Comparison of ENCODE assay signal across 32 mouse cellular contexts in the genomic region with DNA sequence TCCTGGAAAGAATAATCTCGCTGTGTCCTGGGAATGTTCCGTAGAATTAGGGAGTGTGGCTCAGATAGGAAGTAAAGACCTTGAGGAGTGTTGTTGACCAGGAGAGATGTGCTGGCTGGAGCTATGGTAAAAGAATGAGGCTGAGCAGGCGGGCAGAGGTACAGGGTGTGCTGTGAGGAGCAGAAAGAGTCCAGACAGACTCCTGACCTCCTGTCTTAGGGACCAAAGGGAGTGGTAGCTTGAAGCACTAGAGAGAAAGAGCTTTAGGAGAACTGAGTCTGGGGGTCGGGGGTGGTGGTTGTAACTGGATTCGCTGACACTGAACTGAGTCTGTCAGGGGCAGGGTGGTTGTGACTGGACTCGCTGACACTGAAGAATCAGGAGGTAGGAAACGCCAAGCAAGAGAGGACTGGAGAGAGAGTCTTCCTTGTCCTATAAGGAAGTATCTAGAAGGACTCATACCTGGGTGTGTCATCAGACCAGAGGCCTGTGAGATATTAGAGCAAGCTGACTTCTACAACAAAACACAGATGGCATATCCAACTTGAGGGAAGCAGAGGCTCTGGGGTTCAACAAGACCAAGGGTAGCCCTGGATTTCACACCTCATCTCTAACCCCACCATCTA. TPM values are rescaled to one million over a fixed set of nuclear protein-coding genes. Genes with fewer than 3 reads are reported as not detected.
DNase-seq lines count a peak whose midpoint lies in the region; ATAC-seq and TF ChIP-seq lines count a peak whose summit lies in the region.
"Had no signal": no experiment of that assay in that cellular context is flagged by ENCODE, and none has a peak within 500 bp of the region (broad histone marks: within the 10 kb centered on the region; RNA-seq: fewer than 3 reads in every experiment).

No protein-coding gene starts in this region.

- no peak for TF ChIP-seq CTCF in intestine, postnatal 0 days (IDR thresholded peaks at IDR 0.05; ENCODE audit: low read depth)
- TF ChIP-seq CTCF in stomach, postnatal 0 days (IDR thresholded peaks at IDR 0.05; ENCODE audit: low read depth) = no peak

- no peaks in the 10 kb centered on the region for H3K9me3 ChIP-seq in intestine, postnatal 0 days (ENCODE audit: control insufficient read depth)
- H3K9me3 ChIP-seq in stomach, postnatal 0 days (ENCODE audit: control insufficient read depth, low read length) = no peaks in the 10 kb centered on the region
- H3K9me3 ChIP-seq: embryonic facial prominence, embryonic 10.5 days; embryonic facial prominence, embryonic 13.5 days; forebrain, embryonic 12.5 days; forebrain, embryonic 15.5 days; heart, embryonic 10.5 days; heart, embryonic 13.5 days; hindbrain, embryonic 12.5 days; hindbrain, embryonic 15.5 days had no signal

- ATAC-seq in intestine, postnatal 0 days = peak; percentile 91
- peak; percentile 86 for ATAC-seq in stomach, postnatal 0 days (ENCODE audit: low FRiP score, low TSS enrichment)
- ATAC-seq: CD4-positive, CD25-positive, alpha-beta regulatory T cell, adult 4 months; forebrain, embryonic 15.5 days had no signal

- no peak overlapping the region for H3K4me2 ChIP-seq in intestine, postnatal 0 days (replicated peaks; ENCODE audit: low read depth)
- no peak overlapping the region for H3K4me2 ChIP-seq in stomach, postnatal 0 days (replicated peaks; ENCODE audit: low read depth)
- H3K4me2 ChIP-seq: embryonic facial prominence, embryonic 13.5 days; forebrain, embryonic 12.5 days; forebrain, embryonic 15.5 days; heart, embryonic 13.5 days; hindbrain, embryonic 12.5 days; hindbrain, embryonic 15.5 days had no signal

- peaks cover 6% of the 10 kb centered on the region; the same call in 1 of the 2 replicates for H3K4me1 ChIP-seq in intestine, postnatal 0 days (replicated peaks; ENCODE audit: control insufficient read depth, insufficient read depth, low read length)
- H3K4me1 ChIP-seq in stomach, postnatal 0 days (replicated peaks; ENCODE audit: control insufficient read depth, insufficient read depth) = no peaks in the 10 kb centered on the region
- H3K4me1 ChIP-seq: embryonic facial prominence, embryonic 10.5 days; heart, embryonic 10.5 days; heart, embryonic 13.5 days; hindbrain, embryonic 12.5 days; hindbrain, embryonic 15.5 days had no signal

- peak; percentile 21 for DNase-seq in ovary, postnatal 36 days (ENCODE audit: low spot score)
- DNase-seq in ovary, postnatal 10 days (ENCODE audit: low spot score) = no peak
- DNase-seq in stomach, postnatal 0 days (ENCODE audit: low spot score) = no peak
- peak; percentile 70 for DNase-seq in testis, postnatal 14 days (ENCODE audit: low spot score)
- DNase-seq in urinary bladder, postnatal 14 days (ENCODE audit: low spot score) = no peak
- DNase-seq in left cerebral cortex, postnatal 14 days (ENCODE audit: low spot score in 2 of 2) = no peak
- DNase-seq in right cerebral cortex, postnatal 25 days = no peak
- DNase-seq: adrenal gland, adult 8-10 months; adrenal gland, postnatal 25 days; cerebellum, adult 11-12 months; cerebellum, adult 8-10 months; cerebellum, postnatal 10 days; cerebellum, postnatal 36 days; embryo, embryonic 11 days; gastrocnemius, adult 2 months; gastrocnemius, postnatal 14 days; heart, adult 2 months; heart, postnatal 14 days had no signal

- no peak for TF ChIP-seq EP300 in stomach, postnatal 0 days (optimal IDR thresholded peaks at IDR 0.05)

- no peaks in the 10 kb centered on the region for H3K27me3 ChIP-seq in intestine, postnatal 0 days (replicated peaks; ENCODE audit: control insufficient read depth, insufficient read depth, low read length)
- no peaks in the 10 kb centered on the region for H3K27me3 ChIP-seq in stomach, postnatal 0 days (ENCODE audit: control insufficient read depth, insufficient read depth, low read length)
- H3K27me3 ChIP-seq: embryonic facial prominence, embryonic 13.5 days; forebrain, embryonic 15.5 days; heart, embryonic 13.5 days; hindbrain, embryonic 12.5 days; hindbrain, embryonic 15.5 days had no signal

- H3K4me3 ChIP-seq in intestine, postnatal 0 days (ENCODE audit: low read depth, low read length) = no peak overlapping the region
- H3K4me3 ChIP-seq in stomach, postnatal 0 days (ENCODE audit: low read depth, low read length) = no peak overlapping the region
- H3K4me3 ChIP-seq: embryonic facial prominence, embryonic 10.5 days; embryonic facial prominence, embryonic 13.5 days; erythroblast, embryonic 14.5 days; forebrain, embryonic 12.5 days; forebrain, embryonic 15.5 days; gastrocnemius, adult 2 months; heart, adult 2 months; heart, embryonic 10.5 days; heart, embryonic 13.5 days; hindbrain, embryonic 12.5 days; hindbrain, embryonic 15.5 days had no signal

- no peak overlapping the region for H3K9ac ChIP-seq in intestine, postnatal 0 days (ENCODE audit: low read depth, low read length)
- no peak overlapping the region for H3K9ac ChIP-seq in stomach, postnatal 0 days (ENCODE audit: low read length)
- H3K9ac ChIP-seq: embryonic facial prominence, embryonic 13.5 days; forebrain, embryonic 12.5 days; forebrain, embryonic 15.5 days; heart, embryonic 13.5 days; hindbrain, embryonic 12.5 days; hindbrain, embryonic 15.5 days had no signal

- H3K27ac ChIP-seq in intestine, postnatal 0 days (ENCODE audit: low read depth, low read length) = peak overlapping the region; percentile 86
- H3K27ac ChIP-seq in stomach, postnatal 0 days (replicated peaks) = no peak overlapping the region
- H3K27ac ChIP-seq: embryonic facial prominence, embryonic 10.5 days; embryonic facial prominence, embryonic 13.5 days; forebrain, embryonic 12.5 days; forebrain, embryonic 15.5 days; gastrocnemius, adult 2 months; heart, adult 2 months; heart, embryonic 10.5 days; heart, embryonic 13.5 days; hindbrain, embryonic 12.5 days; hindbrain, embryonic 15.5 days had no signal

- intact Hi-C loops in left cerebral cortex, postnatal 14 days (cut with DNase I) = no loop called here

- 58% methylated on average over 7 of the region's 7 CpGs for WGBS in intestine, postnatal 0 days
- 77% methylated on average over 7 of the region's 7 CpGs for WGBS in stomach, postnatal 0 days

- no peaks in the 10 kb centered on the region for H3K36me3 ChIP-seq in intestine, postnatal 0 days (ENCODE audit: control insufficient read depth, insufficient read depth)
- no peaks in the 10 kb centered on the region for H3K36me3 ChIP-seq in stomach, postnatal 0 days (ENCODE audit: control insufficient read depth, insufficient read depth, low read length)
- H3K36me3 ChIP-seq: embryonic facial prominence, embryonic 10.5 days; embryonic facial prominence, embryonic 13.5 days; forebrain, embryonic 12.5 days; forebrain, embryonic 15.5 days; heart, embryonic 10.5 days; heart, embryonic 13.5 days; hindbrain, embryonic 12.5 days; hindbrain, embryonic 15.5 days had no signal

RNA-seq across cellular contexts. Expression of gene Pank3, which starts 9.2 kb away (rescaled TPM):
- polyA plus RNA-seq in intestine, postnatal 0 days (2015; fragmentation: Nextera tagmentation; extraction: Ambion mirVana) = 39.6 and 42.5 TPM in 2 replicates
- polyA plus RNA-seq in stomach, postnatal 0 days (2015; fragmentation: Nextera tagmentation; extraction: Ambion mirVana) = 8.7 and 10.4 TPM in 2 replicates
- 10 to 100 TPM; 50.9 to 51.4 TPM for total RNA-seq in left cerebral cortex, postnatal 14 days (2021)

RNA-seq across cellular contexts. Expression of gene Fbll1, which starts 38.6 kb away (rescaled TPM):
- 0.58 and 0.69 TPM in 2 replicates for polyA plus RNA-seq in intestine, postnatal 0 days (2015; fragmentation: Nextera tagmentation; extraction: Ambion mirVana)
- 0.62 and 1.0 TPM in 2 replicates for polyA plus RNA-seq in stomach, postnatal 0 days (2015; fragmentation: Nextera tagmentation; extraction: Ambion mirVana)
- total RNA-seq in left cerebral cortex, postnatal 14 days (2021) = 10 to 100 TPM; 48.7 to 50.3 TPM
- total RNA-seq: gastrocnemius, adult 2 months; gastrocnemius, postnatal 14 days; heart, adult 2 months; heart, postnatal 14 days; MEL had no signal
- polyA plus RNA-seq: CD4-positive, CD25-positive, alpha-beta regulatory T cell, adult 4 months; erythroblast, embryonic 14.5 days; gonadal fat pad, adult 2 months; heart, adult 2 months; heart, embryonic 10.5 days; heart, embryonic 13.5 days; heart, embryonic 16.5 days had no signal

Comparison
In these comparisons a context has a peak if more than half of its experiments do, and no peak if none do; other contexts are left out.
1. DNase-seq: peak in ovary, postnatal 36 days (single experiment) and testis, postnatal 14 days (single experiment); none in ovary, postnatal 10 days (single experiment), stomach, postnatal 0 days (single experiment), urinary bladder, postnatal 14 days (single experiment), left cerebral cortex, postnatal 14 days (0 of 2) and right cerebral cortex, postnatal 25 days (single experiment).